Mouse (Mus musculus): ENCODE data around the gene Tbc1d22a.
"Not testable (repeated sequence)": the region's sequence is repeated elsewhere in the genome, so short reads cannot be mapped to it uniquely, and the experiment has no call there.

Tbc1d22a gene

DNA sequence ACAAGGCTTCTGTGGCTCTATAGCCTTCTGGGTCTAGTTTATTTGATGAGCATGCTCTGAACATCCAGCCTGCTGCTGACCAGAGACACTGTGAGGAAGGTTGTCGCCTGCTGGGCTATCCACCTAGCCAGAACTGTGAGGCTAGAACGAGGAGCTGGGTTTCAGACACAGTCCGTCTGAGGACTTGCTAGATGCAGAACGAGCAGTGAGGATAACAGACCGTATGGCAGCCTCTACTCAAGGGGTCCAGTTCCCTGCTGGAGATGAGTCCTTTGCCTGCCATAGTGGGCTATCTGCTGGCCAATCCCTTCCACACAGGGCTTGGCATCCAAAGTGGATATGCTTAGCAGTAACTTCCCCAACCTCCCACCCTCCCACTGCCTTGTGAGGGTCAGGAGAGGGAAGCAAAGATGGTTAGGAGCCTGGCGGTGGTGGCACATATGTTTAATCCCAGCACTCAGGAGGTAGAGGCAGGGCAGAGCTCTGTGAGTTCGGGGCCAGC, 10.9 kb upstream of the Tbc1d22a start:
- DNase-seq (ENCODE audit: low spot score in 2 of 2) = no peak

DNA sequence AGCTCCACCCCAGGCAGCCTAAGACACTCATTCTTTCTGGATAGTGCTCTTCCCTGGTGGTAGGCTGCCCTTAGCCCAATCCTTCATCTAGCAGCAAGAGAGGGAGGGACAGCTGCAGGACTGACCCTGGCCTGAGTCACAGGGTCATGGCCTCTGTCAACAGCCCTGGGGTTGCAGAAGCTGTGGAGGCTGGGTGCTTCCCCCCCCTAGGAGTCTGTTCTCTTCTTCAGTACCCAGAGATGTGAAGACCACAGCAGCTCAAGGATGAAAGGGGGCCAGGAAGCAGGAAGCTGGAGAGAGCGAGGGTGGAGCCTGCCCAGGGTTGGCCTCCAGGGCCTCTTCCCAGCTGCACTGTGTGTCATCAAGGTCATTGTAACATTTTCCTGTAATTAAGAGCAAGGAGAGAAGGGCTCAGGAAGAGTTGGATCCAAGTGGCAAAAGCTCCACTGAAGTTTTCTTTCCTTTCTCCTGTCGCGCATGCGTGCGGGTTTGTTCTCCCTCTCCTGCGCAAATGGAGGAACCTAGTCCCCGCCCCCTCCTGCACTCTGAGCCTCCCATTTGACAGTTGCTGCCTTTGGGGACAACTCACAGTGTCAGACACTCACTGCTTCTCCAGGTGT, 10.2 kb upstream of the Tbc1d22a start:
- no peak for DNase-seq (ENCODE audit: low spot score in 2 of 2)

DNA sequence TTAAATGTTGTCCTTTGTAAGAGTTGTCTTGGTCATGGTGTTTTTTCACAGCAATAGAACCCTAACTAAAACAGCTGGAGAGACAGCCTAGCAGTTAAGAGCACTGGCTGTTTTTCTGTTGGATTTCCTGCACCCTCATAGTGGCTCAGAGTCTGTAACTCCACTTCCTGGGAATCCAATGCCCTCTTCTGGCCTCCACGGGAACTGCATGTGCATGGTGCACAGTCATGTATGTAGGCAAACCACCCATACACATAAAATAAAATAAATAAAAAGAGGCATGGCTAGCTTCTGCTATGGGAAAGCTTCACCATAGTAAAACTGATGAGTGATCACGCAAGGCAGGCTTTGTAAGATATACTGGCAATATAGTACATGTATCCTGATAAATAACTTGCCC, 9.0 kb upstream of the Tbc1d22a start:
- no peak for DNase-seq (ENCODE audit: low spot score in 2 of 2)

DNA sequence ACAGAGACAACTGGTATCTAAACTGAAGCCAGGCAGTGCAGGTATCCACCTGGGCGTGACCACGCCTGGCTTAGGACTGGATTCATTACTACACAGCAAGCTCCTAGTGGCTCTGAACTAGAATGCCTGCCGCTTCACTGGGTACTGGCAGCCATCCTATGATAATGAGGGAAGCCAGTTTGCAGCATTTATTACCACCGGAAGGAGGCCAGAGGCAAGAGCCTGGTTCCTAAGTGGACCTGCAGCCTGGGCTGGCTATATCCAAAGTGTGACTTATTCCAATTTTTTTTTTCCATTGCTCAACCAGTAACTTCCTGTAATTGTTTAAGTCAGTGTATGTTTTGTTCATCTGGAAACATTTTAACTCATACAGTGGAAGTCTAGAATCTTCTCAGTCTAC, 7.9 kb upstream of the Tbc1d22a start:
- no peak for DNase-seq (ENCODE audit: low spot score in 2 of 2)

DNA sequence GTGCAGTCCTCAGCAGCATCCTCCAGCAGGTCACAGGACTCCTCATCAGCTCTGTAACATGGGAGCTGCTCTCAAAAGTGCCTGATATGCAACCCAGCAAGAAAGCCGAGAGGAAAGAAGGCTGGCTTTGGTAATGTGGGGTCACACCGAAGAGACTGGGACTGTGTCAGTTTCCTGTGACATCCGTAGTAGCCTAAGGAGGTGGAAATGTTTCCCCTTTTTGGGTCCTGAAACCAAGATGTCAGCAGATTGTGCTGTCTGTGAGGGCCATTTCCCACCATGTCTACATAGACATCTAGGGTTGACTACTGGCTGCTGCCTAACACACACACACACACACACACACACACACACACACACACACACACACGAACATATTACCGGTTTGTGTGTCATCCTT, 2.1 kb upstream of the Tbc1d22a start:
- DNase-seq (ENCODE audit: low spot score in 2 of 2) = not testable (repeated sequence)

DNA sequence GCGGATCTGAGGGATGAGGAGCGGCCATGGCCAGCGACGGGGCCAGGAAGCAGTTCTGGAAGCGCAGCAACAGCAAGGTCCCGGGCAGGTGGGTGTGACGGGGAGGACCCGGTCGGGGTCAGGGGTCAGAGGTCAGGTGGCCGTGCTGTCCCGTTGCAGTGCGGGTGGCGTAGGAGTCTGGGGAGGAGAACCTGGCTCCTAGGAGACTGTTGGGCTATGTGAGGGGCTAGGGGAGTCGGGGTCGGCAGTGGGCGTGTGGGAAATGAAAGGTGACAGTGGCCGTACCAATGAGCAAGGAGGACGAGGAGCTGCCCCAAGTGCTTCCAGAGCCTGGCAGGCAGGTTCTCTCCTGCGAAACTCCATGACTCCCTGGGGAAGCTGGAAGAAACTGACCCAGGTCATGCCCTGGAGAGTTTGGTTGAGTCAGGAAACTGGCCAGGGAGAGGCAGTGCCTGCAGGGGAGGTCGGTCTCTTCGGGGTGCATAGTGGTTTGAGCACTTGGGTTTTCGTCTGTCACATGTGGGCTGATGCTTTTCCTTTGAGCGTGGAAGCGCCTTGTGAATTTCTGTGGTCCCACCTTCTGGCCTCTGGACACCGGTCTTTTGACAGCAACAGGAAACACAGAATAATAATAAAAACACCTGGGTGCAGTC, 416 bp downstream of the Tbc1d22a start:
- no peak for DNase-seq (ENCODE audit: low spot score in 2 of 2)

DNA sequence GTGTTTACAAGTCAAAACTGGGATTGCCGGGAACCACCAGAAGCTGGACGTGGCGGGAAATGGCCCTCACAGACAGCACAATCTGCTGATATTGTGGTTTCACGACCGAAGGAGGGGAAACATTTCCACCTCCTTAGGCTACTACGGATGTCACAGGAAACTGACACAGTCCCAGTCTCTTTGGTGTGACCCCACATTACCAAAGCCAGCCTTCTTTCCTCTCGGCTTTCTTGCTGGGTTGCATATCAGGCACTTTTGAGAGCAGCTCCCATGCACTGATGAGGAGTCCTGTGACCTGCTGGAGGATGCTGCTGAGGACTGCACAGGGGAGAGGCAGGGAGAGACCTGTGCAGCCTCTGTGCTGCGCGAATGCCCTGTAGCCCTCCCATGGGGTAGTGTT, 2.4 kb downstream of the Tbc1d22a start:
- DNase-seq (ENCODE audit: low spot score in 2 of 2) = not testable (repeated sequence)

DNA sequence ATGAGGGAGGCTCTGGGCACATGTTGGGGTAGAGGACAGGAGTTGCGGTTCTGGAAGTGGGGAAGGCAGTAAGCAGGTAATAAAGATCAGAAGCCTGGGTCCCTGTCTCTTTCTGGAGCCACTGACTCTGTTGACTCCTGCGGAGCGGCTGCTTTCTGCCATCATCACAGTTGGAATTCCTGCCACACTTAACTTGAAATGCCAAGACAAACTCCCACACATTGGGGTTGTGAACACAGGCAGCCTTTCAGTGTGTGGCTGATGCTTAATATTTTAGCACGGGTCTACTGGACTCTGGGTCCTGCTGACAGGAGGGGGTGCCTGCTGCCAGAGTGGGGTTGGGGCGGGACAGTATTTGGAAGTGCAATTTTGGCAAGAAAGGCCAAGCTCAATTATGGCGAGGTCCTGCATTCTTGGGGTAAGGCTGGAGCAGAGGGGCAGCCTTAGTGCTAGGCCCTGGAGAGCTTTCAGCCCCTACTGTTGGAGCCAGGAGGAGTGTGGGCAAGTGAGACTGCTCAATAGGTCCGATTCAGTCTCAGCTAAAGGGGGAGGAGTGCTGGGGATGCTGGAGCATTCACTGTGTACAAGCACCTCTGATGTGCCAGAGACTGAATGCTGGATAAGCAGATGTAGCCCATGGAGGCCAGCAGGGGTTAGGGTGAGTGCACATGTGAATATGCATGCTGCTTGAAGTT, 5.4 kb downstream of the Tbc1d22a start:
- DNase-seq (ENCODE audit: low spot score in 2 of 2) = peak in 1 of 2 experiments; percentile 46

DNA sequence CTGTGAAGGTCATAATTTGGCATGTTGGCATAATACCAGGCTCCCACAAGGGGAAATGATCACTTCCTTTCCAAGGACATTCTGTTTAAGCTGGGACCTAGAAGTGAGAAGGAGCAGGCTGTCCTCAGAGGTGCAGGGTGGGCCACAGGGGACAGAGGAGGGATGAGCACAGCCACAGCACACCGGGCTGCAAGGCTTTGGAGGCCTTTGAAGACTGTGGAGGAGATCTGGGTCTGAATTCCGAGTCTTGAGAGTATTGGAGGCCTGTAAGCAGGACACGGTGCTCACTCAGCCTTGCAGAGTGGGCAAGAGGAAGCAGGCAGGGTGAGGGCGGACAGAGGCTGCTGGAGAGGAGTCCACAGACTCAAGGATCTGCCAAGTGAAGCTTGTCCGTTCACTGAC, 6.0 kb downstream of the Tbc1d22a start:
- DNase-seq (ENCODE audit: low spot score in 2 of 2) = no peak

DNA sequence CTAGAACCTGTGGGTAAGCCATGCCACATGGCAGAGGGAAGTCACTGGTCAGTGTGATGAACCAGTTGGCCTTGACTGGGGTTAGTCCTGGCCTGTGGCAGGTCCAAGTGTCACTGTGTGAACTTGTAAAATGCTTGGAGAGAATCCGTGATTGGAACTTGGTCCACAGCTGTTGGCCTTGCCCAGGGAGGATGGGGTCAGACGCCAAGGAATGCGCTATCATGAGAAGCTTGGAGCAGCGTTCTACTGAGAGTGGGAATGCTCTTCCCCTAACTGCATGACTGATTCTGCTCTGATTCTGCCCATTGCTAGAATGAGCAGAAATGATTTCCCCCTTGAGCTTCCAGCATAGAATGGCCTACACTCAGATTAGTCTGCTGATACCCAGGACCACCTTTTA, 6.5 kb downstream of the Tbc1d22a start:
- no peak for DNase-seq (ENCODE audit: low spot score in 2 of 2)

DNA sequence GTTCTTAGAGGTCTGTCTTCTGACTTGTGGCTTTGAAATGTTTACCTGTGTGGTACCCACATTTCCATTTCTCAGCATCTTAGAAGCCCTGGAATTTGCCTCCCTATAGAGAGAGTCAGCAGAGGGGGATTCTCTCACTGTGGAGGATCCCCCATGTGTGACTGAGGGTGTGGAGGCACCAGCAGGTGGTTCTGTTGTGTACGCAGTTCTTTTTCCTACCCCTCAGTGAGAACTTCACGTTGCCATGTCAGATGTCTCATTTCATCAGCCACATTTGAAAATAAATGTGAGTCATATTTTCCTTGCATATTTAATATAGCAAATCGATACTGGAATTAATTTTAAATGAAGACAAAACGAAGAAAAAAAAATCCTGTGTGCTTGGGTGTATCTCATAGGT, 7.1 kb downstream of the Tbc1d22a start:
- no peak for DNase-seq (ENCODE audit: low spot score in 2 of 2)

DNA sequence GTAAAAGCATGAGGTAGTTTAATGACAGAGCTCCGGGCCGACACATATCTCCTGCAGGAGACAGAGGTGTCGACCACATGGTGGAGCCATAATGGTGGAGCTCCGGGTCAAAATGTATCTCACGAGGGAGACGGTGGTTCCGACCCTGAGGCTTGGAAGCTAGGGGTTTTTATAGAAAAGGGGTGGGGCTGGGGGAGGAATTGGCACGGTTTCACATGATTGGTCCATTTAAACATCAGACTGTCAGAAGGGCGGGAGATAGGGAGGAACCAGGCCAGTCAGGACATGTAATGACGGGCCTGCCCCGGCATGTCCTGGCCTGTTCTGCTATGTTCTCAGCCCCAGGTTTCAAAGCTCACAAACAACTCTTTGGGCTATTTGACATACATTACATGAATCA, 7.6 kb downstream of the Tbc1d22a start:
- not testable (repeated sequence) for DNase-seq (ENCODE audit: low spot score in 2 of 2)

DNA sequence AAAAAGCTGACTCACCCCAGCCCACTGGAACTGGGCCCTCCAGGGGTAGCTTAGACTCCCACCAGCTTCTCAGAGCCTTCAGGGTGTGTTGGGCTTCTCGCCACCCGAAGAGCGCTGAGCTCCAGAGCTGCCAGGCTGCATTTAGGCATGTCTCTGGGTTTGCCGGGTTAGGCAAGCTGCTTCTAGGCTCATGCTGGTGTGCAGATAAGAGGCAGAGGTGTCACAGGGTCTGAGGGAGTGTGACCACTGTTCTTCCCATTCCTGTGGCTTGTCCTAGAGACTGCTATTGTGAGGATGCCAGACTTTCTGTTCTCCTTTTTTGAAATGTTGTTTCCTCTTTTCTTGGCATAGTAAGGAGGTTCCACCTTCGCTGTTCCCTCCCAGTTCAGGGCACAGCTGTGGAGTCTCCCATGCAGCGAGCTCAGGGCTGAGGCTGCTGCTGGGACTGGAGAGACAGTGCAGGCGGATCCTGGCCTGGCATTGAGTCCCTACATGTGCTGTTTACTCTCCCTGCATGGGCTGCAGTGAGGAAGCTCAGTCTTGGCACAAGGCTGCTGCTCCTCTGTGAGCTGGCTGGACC, 10.8 kb downstream of the Tbc1d22a start:
- DNase-seq (ENCODE audit: low spot score in 2 of 2) = peak; percentile 60 to 63

DNA sequence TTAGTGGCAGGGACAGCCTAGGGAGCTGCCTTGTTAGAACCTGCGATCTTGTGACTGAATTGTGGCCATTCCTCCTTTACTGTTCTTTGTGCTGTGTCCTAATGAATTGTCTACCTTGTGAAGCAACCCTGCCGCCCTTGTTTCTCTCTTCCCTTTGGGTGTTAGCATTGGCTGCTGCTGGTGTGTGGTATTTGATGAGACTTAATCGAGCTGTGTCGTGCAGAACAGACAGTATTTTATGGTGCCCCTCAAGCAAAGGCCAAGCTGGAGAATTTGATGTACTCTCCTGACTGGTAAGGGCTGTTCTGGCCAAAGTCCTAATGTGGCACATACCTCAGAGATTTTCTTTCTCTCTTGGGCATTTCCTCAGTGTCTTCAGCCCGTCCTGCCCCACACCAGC, 12.0 kb downstream of the Tbc1d22a start:
- DNase-seq (ENCODE audit: low spot score in 2 of 2) = no peak

DNA sequence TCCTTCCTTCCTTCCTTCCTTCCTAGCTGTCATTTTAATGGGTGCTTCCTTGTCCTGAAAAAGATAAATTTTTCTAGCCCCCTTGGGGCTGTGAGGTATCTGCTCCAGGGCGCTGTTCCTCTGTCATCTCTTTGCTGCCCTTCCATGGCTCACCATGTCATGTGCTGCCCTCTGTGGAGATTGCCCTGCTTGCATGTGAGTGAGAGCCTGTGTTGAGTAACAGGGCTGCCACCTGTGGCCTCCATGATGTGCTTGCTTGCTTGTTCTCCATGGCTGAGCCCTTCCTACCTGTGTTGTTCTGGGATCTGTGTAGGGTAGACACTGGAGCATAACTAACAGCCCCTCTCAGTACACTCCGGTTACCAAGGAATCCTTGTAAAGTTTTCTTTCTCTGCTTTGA, 12.7 kb downstream of the Tbc1d22a start:
- no peak for DNase-seq (ENCODE audit: low spot score in 2 of 2)

DNA sequence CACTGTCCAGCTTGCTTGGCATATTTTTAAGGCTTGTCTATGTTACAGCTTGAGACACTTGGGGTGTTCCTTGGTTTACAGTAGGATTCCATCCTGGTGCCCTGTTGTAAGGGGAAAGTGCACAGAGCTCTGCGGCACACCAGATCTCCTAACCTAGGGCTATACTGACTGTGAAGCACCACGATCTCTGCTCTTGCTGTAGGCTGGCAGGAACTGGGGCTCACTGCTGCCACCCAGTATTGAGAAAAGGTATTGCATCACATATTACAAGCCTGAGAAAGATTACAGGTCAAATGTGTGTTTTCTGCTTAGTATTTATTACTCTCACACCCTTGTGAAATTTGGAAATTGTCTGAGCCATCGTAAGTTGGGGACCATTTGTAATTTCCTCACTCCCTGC, 13.9 kb downstream of the Tbc1d22a start:
- DNase-seq (ENCODE audit: low spot score in 2 of 2) = peak in 1 of 2 experiments; percentile 55

DNA sequence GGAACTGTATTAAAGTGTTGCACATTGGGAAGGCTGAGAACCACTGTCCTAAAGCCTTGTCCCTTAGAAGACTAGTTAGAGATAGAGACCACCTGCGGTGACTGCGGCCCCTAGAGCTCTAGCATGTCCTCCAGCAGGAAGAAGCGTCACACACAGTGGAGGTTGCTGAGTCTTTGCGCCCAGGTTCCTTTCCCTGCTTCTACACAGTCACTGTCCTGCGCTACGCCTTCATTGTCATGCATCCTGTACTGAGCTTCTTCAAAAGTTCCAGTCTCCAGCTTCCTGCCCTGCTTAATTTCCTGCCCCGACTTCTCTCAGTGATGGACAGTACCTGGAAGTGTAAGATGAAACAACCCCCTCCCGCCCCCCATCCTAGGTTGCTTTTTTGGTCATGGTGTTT, 14.8 kb downstream of the Tbc1d22a start:
- no peak for DNase-seq (ENCODE audit: low spot score in 2 of 2)

DNA sequence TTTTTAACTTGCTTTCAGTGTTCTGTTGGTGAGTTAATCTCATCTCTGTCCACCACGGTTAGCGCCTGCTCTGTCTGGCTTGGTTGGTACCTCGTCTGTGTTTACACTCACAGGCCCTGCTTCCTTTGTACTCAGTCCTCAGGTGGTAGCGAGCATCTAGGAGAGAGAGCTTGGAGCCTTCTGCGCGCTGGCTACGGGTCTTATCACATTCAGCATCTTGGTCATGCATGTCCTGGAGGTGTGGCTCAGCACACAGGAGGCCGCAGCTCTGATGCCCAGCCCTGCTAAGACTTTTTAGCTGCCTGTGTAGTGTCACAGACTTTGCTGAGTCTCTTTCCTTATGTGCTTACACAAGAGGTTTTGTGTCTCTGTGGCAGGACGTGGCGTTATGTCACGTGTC, 15.4 kb downstream of the Tbc1d22a start:
- no peak for DNase-seq (ENCODE audit: low spot score in 2 of 2)

DNA sequence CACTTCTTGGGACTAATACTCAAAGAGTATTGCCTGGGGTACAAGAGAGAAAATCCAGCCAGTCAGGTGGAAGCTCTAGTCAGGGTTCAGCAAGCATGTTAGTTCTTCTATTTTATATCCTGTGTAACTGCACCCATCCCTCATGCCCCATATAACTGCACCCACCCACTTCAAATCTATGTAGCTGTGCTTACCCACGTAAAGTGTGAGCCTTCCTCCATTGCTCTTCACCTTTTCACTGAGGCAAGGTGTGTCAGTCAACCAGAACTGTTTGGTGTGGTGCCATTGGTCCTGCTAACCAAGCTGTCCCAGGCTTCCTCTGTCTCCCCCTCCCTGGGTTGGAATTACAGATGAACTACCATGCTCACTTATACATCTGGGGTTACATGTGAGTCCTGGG, 16.9 kb downstream of the Tbc1d22a start:
- DNase-seq (ENCODE audit: low spot score in 2 of 2) = no peak

DNA sequence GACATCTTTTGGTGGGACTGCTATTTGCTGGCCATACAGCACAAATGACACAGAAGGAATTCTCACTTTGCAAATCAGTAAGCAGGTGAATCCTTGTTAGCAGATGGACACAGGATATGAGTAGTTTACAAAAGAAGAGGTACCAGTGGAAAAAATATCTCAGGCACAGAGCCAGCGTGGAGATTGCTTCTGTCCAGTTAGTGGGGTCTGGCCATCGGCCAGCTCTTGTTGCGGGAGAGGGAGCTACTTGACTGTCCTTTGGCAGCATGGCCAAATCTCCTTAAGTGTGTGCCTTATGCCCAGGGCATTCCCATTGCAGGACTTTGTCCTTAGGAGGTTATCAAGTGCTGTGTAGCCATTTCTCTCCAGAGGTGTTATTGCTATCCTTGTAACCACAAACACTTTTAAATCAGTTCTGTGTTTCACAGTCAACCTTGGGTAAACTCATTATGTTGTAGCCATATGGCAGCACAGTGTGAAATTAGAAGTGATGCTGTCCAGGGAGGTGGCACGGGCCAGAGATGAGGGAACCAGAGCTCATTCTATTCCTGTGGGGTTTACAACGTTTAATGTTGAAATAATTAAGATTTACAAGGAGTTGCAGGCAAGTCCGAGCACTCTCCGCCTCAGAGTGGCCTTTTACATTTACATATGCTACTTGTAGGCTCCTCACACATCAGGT, 17.7 kb downstream of the Tbc1d22a start:
- no peak for DNase-seq (ENCODE audit: low spot score in 2 of 2)

DNA sequence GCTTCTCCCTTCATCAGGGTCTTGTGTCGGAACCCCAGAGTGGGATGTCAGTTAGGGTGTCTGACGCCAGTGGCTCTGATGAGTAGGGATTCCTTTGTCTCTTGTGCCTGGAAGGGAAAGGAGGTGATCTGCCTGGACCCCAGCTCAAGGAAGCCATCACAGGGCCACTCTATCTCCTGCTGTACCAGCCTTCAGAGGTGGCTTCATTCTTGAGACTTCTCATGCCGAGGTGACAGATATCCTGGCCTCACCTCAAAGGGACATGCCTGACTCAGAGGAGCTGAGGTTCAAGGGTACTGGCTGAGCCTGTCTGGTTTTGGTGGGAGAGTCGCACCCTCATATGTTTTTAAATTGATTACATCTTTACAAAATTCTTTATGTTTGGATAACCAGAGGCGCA, 19.7 kb downstream of the Tbc1d22a start:
- DNase-seq (ENCODE audit: low spot score in 2 of 2) = no peak
